Mouse (Mus musculus): ENCODE results near the gene Rad23b.

GRCm38 (mm10) chr4:55343287-55343686, 6.6 kb upstream of the Rad23b start:
- TF ChIP-seq CTCF (IDR thresholded peaks at IDR 0.05; ENCODE audit: low read depth) (no peak), EP300 (optimal IDR thresholded peaks at IDR 0.05) (no peak)
